Mouse (Mus musculus) mature B cell (primary cell): Measurements from ENCODE around the gene Maats1.

Source experiments
- in situ Hi-C: fragments of 300-500 bp; cut with MboI; formaldehyde crosslinking; loops from 2 replicates; pipeline ENCODE4 v1.14.3; 2019

Maats1 gene

GRCm38 (mm10) chr16:38294685-38295348 is 47.1 kb downstream of the Maats1 start, which contains the start of gene Nr1i2:
Gene Nr1i2, minus strand, starts transcription at chr16:38294824.
- in situ Hi-C loops: no loop called here

GRCm38 (mm10) chr16:38290151-38290550 is 51.8 kb downstream of the Maats1 start:
- in situ Hi-C loops: no loop called here

GRCm38 (mm10) chr16:38288851-38289250 is 53.1 kb downstream of the Maats1 start:
- in situ Hi-C loops: no loop called here

GRCm38 (mm10) chr16:38287762-38288161 is 54.2 kb downstream of the Maats1 start:
- in situ Hi-C loops: no loop called here

GRCm38 (mm10) chr16:38287357-38287756 is 54.6 kb downstream of the Maats1 start:
- in situ Hi-C loops: no loop called here

- in situ Hi-C loops: no loop called here
These were observed 55.4 kb downstream of the Maats1 start for GRCm38 (mm10) chr16:38286541-38286940.

- in situ Hi-C loops: no loop called here
These were observed 56.1 kb downstream of the Maats1 start for GRCm38 (mm10) chr16:38285801-38286200.

- in situ Hi-C loops: no loop called here
These were observed 58.6 kb downstream of the Maats1 start for GRCm38 (mm10) chr16:38283300-38283699.

- in situ Hi-C loops: no loop called here
These were observed 59.3 kb downstream of the Maats1 start for GRCm38 (mm10) chr16:38282559-38283160.

GRCm38 (mm10) chr16:38280951-38281350 is 61.0 kb downstream of the Maats1 start:
- in situ Hi-C loops: no loop called here

GRCm38 (mm10) chr16:38279794-38280193 is 62.1 kb downstream of the Maats1 start:
- in situ Hi-C loops: no loop called here

- in situ Hi-C loops: no loop called here
These were observed 67.2 kb downstream of the Maats1 start for GRCm38 (mm10) chr16:38274737-38275136.

- in situ Hi-C loops: no loop called here
These were observed 69.5 kb downstream of the Maats1 start for GRCm38 (mm10) chr16:38272483-38272882.

GRCm38 (mm10) chr16:38271601-38272000 is 70.3 kb downstream of the Maats1 start:
- in situ Hi-C loops: no loop called here

GRCm38 (mm10) chr16:38255927-38256326 is 86.0 kb downstream of the Maats1 start:
- in situ Hi-C loops: no loop called here

GRCm38 (mm10) chr16:38255107-38255506 is 86.8 kb downstream of the Maats1 start:
- in situ Hi-C loops: no loop called here

GRCm38 (mm10) chr16:38254001-38254400 is 87.9 kb downstream of the Maats1 start:
- in situ Hi-C loops: no loop called here

GRCm38 (mm10) chr16:38250467-38250866 is 91.5 kb downstream of the Maats1 start:
- in situ Hi-C loops: no loop called here

GRCm38 (mm10) chr16:38248331-38248961 is 93.5 kb downstream of the Maats1 start:
- in situ Hi-C loops: no loop called here
